Mouse (Mus musculus) forebrain, embryonic 16.5 days (tissue): ENCODE results near the gene 4930433I11Rik. TPM values are rescaled to one million over a fixed set of nuclear protein-coding genes. Genes with fewer than 3 reads are reported as not detected.
"Not testable (repeated sequence)": the region's sequence is repeated elsewhere in the genome, so short reads cannot be mapped to it uniquely, and the experiment has no call there.

Source experiments
- ATAC-seq: fragments of 200-750 bp; cut with Nextera tagmentation; 2 replicates; pipeline ENCODE4 v1.8.0; 2017; ENCODE audit warnings: mild to moderate bottlenecking, moderate library complexity
- H3K27ac ChIP-seq: fragments of 300-500 bp; sonication (generic); 2 replicates; pipeline ENCODE4 v1.5.1; 2014; ENCODE audit warnings: low read length, control low read depth
- H3K27me3 ChIP-seq: fragments of 300-500 bp; sonication (generic); replicated peaks from 2 replicates; pipeline ENCODE4 v1.6.1; 2014; ENCODE audit warnings: low read length; ENCODE audit not compliant: control insufficient read depth, insufficient read depth
- H3K36me3 ChIP-seq: fragments of 300-500 bp; sonication (generic); 2 replicates; pipeline ENCODE4 v1.6.1; 2014; ENCODE audit not compliant: control insufficient read depth, insufficient read depth
- H3K4me1 ChIP-seq: fragments of 300-500 bp; sonication (generic); replicated peaks from 2 replicates; pipeline ENCODE4 v1.6.1; 2014; ENCODE audit warnings: low read length; ENCODE audit not compliant: control insufficient read depth, insufficient read depth
- H3K4me2 ChIP-seq: fragments of 300-500 bp; sonication (generic); 2 replicates; pipeline ENCODE4 v1.6.1; 2014; ENCODE audit warnings: mild to moderate bottlenecking, low read length, control low read depth
- H3K4me3 ChIP-seq: fragments of 300-500 bp; sonication (generic); replicated peaks from 2 replicates; pipeline ENCODE4 v1.5.1; 2014; ENCODE audit warnings: mild to moderate bottlenecking, low read length, control low read depth
- H3K9ac ChIP-seq: fragments of 300-500 bp; sonication (generic); replicated peaks from 2 replicates; pipeline ENCODE4 v1.6.1; 2014; ENCODE audit warnings: low read depth, low read length, control low read depth
- H3K9me3 ChIP-seq: fragments of 300-500 bp; sonication (generic); 2 replicates; pipeline ENCODE4 v1.6.1; 2016; ENCODE audit warnings: low read length; ENCODE audit not compliant: control insufficient read depth
- WGBS: fragments of 180-500 bp; shearing (Covaris S2); extraction: QIAGEN DNeasy Blood & Tissue Kit; methylation state at CpG from one replicate; pipeline ENCODE4 v1.1.7; 2014; 5-methylcytosine and 5-hydroxymethylcytosine counted together
- polyA plus RNA-seq: library from polyadenylated mRNA; unstranded; fragments of >200 nt; fragmentation: Nextera tagmentation; extraction: Ambion mirVana; gene quantifications from 2 replicates; pipeline ENCODE4 v1.2.1, GENCODE M21; 2015

4930433I11Rik gene
- not detected in 2 replicates for polyA plus RNA-seq

DNA sequence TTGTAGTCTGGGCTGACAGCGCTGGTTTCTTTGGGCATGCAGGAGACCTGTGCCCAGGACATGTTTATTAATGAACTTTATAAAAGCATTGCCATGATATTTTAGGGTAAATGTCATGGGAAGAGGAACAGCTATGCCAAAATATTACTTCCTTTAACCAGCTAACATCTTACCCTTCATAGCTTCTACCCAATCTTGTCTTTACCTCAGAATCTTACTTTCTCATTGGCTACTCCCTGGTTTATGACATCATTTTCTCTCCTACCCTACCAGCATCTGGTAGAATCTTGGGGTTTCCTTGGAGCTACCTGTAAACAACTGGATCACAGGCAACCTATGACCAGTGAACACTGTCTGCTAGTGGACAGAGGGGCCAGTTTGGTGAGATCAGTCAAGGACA lies at the start of gene 4930433I11Rik:
Gene 4930433I11Rik (plus strand): TSS at position 301 of the 400 bp plus-strand sequence.
- H3K27me3 ChIP-seq = no peaks in the 10 kb centered on the region
- WGBS = 75% methylated on average over 1 of the region's 1 CpGs
- no peak within 1 kb of the TSS for H3K4me2 ChIP-seq
- H3K4me3 ChIP-seq = no peak within 1 kb of the TSS
- H3K9me3 ChIP-seq = no peaks in the 10 kb centered on the region
- no peaks in the 10 kb centered on the region for H3K36me3 ChIP-seq
- H3K27ac ChIP-seq = no peak within 1 kb of the TSS
- no peak within 1 kb of the TSS for H3K9ac ChIP-seq
- no peak for ATAC-seq
- no peaks in the 10 kb centered on the region for H3K4me1 ChIP-seq

DNA sequence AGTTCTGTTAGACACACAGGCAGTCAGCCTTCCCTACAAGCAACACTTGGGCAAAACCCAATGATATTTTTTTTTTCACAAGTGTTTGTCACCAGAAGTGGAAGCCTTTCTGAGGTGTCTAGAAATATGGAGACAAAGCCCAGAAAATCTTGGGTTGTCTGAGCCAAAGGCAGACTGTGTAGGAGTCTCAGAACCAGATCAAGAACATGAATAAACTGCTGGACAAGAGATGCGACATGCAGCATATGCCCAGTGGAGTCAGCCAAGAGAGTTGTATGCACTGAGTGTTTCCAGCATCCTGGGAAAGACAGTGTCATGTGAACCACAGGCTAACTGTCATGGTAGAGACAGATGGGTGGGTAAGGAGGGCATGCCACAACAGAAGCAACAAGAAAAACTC lies 48.0 kb upstream of the 4930433I11Rik start:
- Histone ChIP-seq H3K9ac (no peak overlapping the region), H3K4me2 (no peak overlapping the region), H3K36me3 (no peaks in the 10 kb centered on the region), H3K9me3 (no peaks in the 10 kb centered on the region), H3K27ac (no peak overlapping the region), H3K4me3 (no peak overlapping the region), H3K27me3 (no peaks in the 10 kb centered on the region), H3K4me1 (no peaks in the 10 kb centered on the region)
- WGBS = 83% methylated on average over 1 of the region's 1 CpGs
- 0 out of 2 replicates have a peak, but pooled peaks have one; percentile 27 for ATAC-seq

DNA sequence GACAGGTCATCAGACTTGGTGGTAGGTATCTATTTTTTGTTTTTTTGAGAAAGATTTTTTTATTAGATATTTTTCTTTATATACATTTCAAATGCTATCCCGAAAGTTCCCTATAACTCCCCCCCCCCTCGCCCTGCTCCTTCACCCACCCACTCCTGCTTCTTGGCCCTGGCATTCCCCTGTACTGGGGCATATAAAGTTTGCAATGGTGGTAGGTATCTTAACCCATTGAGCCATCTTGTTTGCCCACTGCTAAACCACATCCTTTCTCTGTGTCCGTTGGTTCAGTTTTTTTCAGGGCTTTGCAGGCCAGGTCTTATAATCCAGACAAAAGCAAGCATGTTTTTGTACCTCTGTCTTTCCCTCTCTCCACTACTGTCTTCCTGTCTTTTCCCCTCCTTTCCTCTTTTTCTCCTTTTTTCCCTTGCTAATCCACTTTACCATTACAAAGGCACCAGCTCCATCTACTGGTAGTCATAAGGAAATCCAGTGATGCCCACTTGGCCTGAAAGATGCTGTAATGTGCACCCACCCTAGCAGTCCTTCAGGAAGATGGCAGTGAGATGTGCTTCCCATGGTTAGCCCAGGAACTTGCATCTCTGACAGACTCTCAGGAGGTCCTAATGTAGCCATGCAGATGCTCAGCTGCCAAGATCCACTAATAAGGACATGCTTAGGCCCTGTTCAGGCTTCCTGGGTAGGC lies 45.0 kb upstream of the 4930433I11Rik start:
- no peaks in the 10 kb centered on the region for H3K9me3 ChIP-seq
- 65% methylated on average over 3 of the region's 3 CpGs for WGBS
- H3K9ac ChIP-seq = no peak overlapping the region
- peak; percentile 74 for ATAC-seq
- H3K27me3 ChIP-seq = no peaks in the 10 kb centered on the region
- no peaks in the 10 kb centered on the region for H3K36me3 ChIP-seq
- H3K4me3 ChIP-seq = no peak overlapping the region
- no peak overlapping the region for H3K27ac ChIP-seq
- no peaks in the 10 kb centered on the region for H3K4me1 ChIP-seq
- H3K4me2 ChIP-seq = no peak overlapping the region

DNA sequence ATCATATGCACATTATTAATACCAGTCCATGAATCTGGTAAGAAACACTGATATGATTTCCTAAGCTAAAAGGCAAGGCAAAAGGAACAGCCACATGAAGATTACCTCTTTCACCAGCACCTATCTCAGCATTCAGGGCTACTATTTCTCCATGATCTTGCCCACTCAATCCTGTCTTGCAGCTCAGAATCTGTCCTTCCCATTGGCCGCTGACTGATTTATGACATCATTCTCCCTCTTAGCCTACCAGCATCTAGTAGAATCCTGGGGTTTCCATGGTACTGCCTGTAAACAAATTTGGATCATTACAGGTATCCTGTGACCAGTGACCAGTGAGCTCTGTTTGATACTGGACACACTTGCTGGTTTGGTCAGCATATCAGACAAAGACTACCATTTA lies 45.1 kb downstream of the 4930433I11Rik start, which contains the start of gene Gm4884:
Gene Gm4884 (plus strand): TSS at position 301 of the 400 bp plus-strand sequence.
- H3K4me3 ChIP-seq, H3K4me2 ChIP-seq, ATAC-seq, H3K27me3 ChIP-seq, H3K27ac ChIP-seq, H3K36me3 ChIP-seq, H3K9me3 ChIP-seq, H3K9ac ChIP-seq, H3K4me1 ChIP-seq: not testable (repeated sequence)
- 94% methylated on average over 1 of the region's 1 CpGs for WGBS

DNA sequence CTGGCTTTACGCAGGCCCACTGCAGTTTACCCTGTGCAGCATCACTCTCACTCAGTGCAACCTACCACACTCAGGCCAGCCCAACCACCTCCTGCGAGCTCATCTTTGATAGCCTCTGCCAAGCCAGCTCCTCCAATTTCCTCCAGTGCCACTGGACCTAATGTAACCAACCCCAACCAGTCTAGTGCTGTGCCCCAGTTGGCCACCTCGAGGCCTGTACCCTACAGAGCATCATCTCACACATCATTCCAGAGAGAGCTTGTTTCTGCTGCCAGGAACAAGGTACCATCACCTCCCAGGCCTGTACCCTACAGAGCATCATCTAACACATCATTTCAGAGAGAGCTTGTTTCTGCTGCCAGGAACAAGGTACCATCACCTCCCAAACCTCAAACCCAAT lies 56.7 kb downstream of the 4930433I11Rik start:
- 73% methylated on average over 3 of the region's 3 CpGs for WGBS

More for the DNA sequence above, 56.7 kb downstream of the 4930433I11Rik start:
- not testable (repeated sequence) for ATAC-seq, H3K27me3 ChIP-seq, H3K36me3 ChIP-seq, H3K9me3 ChIP-seq, H3K9ac ChIP-seq, H3K4me2 ChIP-seq, H3K27ac ChIP-seq, H3K4me1 ChIP-seq, H3K4me3 ChIP-seq

Other genes with a start within 250 kb of the 4930433I11Rik start
- gene Vstm2b, start 89.2 kb upstream of the 4930433I11Rik start, polyA plus RNA-seq = 17.8 and 18.8 TPM in 2 replicates
- gene Gm4884, start 45.2 kb downstream of the 4930433I11Rik start, polyA plus RNA-seq = not detected in 2 replicates
- not detected in 2 replicates for gene Gm5592, start 166.3 kb downstream of the 4930433I11Rik start, polyA plus RNA-seq